Mouse (Mus musculus): ENCODE results near the gene Tmem259.

The Tmem259 gene

DNA sequence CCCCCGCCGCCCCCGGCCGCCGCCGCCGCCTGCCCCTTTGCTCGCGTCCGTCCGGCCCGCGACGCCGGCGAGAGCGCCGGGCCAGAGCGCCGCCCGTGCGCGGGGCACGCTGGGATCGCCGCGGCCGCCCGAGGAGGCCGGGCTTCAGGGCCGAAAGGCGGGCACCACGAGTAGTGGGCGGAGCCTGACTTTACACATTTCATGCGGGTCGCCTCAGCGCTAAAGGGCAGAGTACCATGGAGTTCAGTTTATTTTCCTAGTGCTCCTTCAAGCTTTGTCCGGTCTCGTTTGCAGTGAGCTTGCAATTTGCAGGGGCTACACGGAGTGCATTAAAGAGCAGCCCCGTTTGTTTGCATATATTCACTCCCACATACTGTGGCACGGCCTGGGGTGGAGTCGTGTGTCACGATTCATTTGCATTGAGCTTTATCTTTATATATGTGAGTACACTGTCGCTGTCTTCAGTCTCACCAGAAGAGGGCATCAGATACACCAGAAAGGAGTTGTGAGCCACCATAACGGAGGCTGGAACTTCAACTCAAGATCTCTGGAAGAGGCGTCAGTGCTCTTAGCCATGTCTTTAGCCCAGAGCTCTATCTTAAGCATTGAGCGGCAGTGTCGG is at the start of gene Tmem259:
Gene Tmem259 (minus strand): TSS at position 136 of the 622 bp plus-strand sequence.
- peak; percentile 83 for DNase-seq (ENCODE audit: extremely low spot score, low spot score)

DNA sequence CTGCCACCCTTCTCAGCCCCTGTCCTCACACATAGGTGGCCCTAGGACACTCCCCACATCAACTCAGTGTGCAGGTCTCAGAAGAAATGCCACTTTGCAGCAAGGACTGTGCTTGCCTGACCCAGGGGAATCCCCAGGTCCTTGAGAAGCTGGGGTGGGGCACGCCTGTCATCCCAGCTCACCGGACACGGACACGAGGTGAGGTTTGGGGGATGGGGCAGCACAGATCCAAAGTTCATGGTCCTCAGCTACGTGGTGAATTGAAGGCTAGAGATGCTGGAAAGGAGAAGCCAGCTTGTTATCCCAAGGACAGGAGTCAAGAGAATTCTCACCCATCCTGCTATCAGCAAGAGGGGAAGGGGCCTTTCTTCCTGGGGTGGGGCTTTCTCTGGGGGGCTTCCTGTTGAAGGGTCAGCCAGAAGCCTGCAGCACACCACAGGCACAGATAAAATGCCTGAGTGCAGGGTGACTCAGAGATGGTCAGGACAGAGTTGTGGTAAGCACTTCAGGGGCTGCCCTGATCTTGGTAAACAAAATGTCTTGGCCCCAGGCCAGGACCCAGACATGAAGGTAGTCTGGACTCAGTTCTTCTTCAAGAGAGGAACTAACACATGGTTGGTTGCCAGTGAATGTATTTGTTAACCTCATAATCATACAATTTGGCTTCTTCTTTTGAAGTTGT is 48.8 kb upstream of the Tmem259 start:
- DNase-seq (ENCODE audit: extremely low spot score, low spot score), result no peak

DNA sequence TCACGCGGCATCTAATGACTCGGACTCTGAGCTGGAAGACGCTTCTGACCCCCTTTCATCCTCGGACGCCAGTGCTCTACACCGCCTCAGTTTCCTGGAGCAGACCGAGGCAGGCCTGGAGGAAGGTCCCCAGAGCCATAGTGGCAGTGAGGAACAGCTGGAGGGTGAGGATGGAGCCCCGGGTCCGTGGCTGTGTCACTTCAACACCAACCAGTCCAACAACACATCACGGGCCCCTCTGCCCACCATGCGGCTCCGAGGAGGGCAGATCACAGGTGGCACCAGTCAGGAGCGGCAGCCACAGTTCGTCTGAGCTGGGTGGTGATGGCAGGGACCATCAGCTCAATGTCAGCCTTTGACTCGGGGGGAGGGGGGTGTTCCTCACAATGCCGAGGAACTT is 46.6 kb upstream of the Tmem259 start:
- DNase-seq (ENCODE audit: extremely low spot score, low spot score), result no peak

DNA sequence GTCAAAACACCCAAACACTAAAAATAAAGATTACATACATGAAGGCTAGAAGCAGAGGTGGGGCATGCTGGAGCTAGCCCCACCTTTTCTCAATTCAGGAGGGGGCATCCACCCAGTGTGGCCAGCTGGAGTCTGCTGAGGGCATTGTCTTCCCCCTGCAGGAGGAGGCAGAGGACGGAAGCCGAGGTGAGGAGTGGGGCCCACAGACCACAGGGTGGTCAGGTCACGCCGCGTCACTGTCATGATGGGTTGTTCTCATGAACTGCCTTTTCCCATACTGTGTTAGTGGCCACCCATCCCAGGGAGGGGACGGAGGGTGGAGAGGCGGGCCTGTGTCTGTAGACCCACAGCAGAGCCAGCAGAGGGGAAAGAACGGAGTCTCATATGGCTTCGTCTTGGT is 46.1 kb upstream of the Tmem259 start:
- no peak for DNase-seq (ENCODE audit: extremely low spot score, low spot score)

DNA sequence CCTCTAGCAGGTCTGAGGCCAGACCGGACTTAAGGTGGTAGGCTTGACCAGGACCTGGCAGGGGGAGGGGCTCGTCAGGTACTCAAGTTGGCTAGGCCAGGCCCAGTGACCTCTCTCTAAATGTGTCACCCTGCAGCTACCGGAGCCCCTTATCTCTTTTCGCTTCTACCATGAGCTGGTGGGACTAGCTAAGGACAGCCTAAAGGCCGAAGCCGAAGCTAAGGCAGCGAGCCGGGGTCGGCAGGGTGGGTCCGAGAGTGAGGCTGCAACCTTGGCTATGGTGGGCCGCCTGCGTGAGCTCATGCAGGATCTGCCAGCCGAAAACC is 44.4 kb upstream of the Tmem259 start:
- no peak for DNase-seq (ENCODE audit: extremely low spot score, low spot score)

DNA sequence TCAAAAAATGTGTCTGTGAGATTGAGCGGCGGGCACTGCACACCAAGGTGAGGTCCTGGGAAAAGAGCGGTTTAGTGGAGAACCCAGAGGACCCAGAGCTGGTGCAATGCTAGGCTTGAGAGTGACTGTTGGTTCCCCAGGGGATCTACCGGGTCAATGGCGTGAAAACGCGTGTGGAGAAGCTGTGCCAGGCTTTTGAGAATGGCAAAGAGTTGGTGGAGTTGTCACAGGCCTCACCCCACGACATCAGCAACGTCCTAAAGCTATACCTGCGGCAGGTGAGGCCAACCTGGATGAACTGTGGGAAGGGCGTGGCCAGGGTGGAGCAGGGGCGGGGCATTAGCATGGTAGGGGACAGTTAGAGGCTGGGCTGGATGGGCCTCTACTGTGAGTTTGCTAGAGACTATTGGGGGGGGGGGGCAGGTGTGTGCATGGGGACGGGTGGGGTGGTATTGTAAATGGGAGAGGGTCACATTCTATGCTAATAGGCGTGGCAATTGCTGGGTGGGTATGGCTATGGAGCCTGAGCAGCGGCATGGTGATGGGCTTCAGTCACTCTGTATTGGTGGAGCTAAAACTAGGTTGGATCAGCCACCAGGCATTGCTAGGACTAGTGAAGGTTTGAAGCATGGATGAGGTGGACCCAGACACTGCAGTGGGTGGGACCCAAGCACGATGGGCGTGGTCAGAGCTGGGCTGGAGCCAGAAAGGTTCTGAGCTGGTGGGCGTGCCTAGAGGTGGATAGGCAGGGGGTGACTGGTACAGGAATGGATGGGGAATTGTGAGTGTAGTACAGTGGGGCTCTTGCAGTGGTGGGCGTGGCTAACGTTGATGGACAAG is 43.8 kb upstream of the Tmem259 start:
- DNase-seq (ENCODE audit: extremely low spot score, low spot score), result no peak

DNA sequence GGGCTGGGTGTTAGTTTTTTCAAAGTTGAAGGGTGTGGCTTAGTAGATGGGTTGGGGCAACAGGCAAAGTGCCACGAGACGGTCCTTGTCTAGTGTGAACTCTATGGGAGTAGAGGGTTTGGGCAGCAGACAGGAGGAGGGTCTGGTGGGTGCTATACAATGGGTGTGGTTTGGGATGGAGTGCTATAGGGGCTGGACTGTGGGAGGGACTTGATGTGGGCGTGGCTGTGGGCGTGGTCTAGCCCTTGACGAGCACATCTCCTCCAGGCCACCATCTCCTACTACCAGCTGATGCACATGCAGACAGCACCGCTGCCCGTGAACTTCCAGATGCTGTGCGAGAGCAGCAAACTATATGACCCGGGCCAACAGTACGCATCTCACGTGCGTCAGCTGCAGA is 41.8 kb upstream of the Tmem259 start:
- DNase-seq (ENCODE audit: extremely low spot score, low spot score), result no peak

DNA sequence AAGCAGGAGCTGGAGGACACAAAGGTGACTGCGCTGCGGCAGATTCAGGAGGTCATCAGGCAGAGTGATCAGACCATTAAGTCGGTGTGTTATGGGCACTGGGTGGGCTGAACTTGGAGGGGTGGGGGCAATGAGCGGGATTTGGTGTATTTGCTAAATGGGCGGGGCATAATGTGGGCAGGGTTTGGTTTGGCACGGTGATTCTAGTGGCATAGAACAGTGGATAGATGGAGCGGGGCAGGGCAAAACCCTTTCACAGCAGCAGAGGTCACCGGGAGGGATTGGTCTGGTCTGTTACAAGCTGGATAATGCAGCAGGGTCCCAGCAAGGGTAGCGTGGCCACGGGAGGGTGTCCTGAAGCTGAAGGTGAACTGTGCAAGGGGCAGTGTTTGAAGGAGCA is 41.3 kb upstream of the Tmem259 start:
- no peak for DNase-seq (ENCODE audit: extremely low spot score, low spot score)

DNA sequence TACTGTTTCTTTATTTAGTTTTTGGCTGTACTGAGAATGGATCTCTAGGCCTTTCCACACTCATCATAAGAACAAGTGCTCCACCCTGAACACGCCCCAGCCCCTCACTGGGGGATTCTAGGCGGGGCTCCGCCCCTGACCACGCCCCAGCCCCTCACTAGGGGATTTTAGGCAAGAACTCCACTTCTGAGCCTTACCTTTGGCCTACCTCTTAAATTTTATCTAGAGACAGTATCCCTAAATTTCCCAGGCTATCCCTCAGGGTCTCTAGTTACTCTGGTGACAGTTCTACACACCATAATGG is 40.9 kb upstream of the Tmem259 start:
- no peak for DNase-seq (ENCODE audit: extremely low spot score, low spot score)

DNA sequence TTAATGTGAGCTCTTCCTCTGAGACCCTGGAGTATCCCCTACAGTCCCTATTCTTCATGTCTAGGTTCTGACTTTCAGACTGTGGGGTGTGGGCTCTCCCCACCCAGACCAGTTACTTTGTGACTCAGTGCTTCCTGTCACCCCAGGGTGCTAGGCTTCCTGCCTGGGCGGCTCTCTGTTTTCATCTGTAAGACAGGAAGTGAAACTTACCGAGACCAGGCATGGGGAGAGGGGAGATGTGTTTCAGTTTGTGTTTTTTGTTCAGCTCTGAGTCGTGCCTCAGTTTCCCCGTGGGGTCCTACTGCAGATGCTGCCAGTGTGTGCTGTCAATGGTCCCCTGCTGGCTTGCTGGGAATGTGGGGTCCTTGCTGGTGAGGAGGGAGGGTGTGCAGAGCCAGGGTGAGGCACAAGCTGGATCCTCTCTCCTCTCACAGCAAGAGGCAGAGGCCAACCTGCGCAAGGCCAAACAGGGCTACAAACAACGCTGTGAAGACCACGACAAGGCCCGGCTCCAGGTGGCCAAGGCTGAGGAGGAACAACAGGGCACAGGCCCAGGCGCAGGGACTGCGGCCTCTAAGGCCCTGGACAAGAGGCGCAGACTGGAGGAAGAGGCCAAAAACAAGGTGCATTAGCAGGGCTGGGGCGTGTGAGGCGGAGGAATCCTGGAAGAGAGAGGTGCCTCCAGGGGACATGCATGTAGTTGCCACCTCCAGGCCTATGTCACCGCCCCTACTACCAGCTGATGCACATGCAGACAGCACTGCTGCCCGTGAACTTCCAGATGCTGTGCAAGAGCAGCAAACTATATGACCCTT is 40.3 kb upstream of the Tmem259 start:
- no peak for DNase-seq (ENCODE audit: extremely low spot score, low spot score)

DNA sequence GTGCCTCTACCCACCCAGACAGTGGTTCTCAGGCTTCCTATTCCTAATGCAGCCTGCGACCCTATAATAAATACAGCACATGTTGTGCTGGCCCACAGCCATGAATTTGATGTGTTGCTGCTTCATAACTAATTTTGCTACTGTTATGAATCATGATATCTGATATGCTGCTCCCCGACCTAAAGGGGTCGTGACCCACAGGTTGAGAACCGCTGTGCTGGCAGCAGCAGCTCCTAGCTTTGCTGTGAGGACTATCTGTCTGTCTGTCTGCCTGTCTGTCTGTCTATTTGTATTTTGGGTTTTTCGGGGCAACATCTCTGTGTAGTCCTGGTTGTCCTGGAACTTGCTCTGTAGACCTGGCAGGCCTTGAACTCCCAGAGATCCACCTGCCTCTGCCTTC is 39.6 kb upstream of the Tmem259 start:
- DNase-seq (ENCODE audit: extremely low spot score, low spot score), result no peak

DNA sequence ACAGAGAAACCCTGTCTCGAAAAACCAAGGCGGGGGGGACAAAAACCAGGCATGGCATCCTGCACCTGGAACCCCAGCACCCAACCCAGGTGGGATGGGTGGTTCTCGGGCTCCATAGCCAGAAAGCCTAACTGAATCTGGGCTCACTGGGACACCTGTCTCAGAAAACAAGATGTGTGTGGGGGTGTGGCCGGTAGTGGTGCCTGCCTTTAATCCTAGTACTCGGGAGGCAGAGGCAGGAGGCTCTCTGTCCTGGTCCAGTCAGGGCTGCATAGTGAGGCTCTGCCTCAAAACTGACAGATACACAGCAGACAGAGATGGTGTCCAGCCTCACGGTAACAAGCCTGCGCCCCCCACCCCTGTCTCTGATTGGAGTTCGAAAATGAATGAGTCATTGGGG is 38.7 kb upstream of the Tmem259 start:
- no peak for DNase-seq (ENCODE audit: extremely low spot score, low spot score)

DNA sequence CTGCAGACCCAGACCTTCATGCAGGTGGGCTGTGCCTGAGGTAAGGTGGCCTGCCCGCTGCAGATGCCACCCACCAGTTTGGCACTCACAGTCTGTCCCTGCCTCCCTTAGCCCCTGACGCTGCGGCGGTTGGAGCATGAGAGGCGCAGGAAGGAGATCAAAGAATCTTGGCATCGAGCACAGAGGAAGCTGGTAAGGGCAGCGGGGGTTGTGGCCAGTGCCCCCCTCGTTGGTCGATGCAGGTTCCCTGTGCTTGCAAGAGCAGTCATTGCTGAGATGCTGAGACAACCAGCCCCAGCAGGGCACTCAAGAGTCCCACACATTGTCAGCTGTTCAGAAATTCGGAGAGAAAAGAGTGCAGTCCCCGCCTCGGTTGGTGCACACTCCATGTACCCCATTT is 38.0 kb upstream of the Tmem259 start:
- DNase-seq (ENCODE audit: extremely low spot score, low spot score), result no peak

DNA sequence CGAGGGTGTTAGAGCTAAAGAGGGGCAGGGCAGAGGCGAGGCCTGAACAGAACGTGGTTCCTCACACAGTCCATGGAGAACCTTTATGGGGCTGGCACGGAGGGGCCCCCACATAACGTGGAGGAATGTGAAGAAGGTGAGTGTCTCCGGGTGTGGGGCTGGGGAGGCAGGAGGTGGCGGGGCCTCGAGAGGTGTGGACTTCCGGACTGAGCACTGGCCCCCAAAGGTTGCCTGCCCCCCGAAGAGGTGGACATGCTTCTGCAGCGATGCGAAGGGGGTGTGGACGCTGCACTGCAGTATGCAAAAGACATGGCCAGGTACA is 37.2 kb upstream of the Tmem259 start:
- no peak for DNase-seq (ENCODE audit: extremely low spot score, low spot score)

DNA sequence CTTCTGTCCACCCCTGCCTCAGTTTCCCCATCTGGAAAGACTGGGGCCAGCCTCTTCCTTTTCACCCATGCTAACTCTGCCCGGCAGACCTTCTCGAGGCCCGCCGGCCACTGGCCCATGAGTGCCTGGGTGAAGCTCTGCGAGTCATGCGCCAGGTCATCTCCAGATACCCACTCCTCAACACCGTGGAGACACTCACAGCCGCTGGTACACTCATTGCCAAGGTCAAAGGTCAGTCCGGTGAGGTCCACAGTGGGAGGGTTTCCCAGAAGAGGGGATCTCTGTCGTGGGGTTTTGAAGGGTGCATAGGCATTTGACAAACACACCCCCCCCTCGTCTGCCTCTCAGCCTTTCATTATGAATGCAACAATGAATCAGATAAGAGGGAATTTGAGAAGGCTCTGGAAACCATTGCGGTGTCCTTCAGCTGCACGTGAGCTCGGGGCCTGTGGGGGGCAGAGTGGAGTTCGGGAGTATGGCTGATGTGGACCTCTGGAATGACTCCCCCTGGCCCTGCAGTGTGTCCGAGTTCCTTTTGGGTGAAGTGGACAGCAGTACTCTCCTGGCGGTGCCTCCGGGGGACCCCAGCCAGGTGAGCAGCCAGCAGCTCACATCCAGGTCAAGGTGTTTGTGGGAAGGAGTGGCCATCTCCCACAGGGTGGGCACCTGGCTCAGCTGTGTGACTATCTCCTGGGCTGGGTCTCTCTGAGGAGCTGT is 36.6 kb upstream of the Tmem259 start:
- DNase-seq (ENCODE audit: extremely low spot score, low spot score), result no peak

DNA sequence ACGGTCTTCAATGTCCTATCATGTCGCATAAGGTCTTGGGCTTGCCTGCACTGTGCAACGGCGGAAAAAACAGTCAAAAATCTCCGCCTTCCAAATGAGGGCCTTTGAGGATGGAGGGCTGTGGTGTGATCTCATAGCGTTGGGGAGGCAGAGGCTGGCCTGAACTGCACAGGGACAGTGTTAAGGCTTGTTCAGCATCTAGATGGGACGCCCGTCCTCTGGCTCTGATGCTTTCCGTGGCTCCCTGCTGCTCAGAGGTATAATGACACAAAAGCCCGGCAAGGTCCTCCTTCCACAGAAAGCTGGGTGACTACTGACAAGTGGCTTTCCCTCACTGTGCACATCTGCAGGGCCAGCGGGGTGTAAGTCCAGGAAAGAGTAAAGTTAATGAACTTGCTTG is 36.1 kb upstream of the Tmem259 start:
- DNase-seq (ENCODE audit: extremely low spot score, low spot score), result no peak

DNA sequence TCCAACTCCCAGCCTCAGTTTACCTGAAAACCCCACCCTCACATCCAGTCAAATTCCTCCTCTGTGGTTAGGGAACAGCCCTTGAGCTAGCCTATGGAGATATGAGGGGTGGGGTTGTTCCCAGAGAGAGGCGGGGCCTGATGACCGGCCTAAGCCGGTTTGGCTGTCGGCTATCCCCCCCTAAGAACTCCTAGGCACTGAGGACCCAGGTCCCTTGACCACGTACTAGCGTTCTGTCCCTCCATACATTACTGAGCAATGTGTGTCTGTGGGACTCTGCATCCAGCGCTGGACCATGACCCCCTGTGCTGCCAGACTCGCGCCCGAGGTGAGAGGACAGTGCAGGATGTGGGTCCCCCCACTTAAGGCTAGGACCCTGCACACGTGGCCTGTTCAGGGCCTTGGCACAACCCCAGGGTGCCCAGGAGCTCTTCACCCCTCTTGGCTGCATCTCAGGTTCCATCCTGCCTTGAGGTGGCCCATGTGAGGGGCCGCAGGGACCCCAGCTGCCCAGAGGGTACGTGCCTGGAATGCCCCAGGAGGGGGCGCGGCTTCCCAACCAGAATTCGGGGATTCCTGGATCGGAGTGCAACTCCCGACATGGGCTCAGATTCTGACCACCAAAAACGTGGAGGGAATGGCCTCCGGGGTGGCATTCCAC is 35.5 kb upstream of the Tmem259 start:
- peak; percentile 62 for DNase-seq (ENCODE audit: extremely low spot score, low spot score)

DNA sequence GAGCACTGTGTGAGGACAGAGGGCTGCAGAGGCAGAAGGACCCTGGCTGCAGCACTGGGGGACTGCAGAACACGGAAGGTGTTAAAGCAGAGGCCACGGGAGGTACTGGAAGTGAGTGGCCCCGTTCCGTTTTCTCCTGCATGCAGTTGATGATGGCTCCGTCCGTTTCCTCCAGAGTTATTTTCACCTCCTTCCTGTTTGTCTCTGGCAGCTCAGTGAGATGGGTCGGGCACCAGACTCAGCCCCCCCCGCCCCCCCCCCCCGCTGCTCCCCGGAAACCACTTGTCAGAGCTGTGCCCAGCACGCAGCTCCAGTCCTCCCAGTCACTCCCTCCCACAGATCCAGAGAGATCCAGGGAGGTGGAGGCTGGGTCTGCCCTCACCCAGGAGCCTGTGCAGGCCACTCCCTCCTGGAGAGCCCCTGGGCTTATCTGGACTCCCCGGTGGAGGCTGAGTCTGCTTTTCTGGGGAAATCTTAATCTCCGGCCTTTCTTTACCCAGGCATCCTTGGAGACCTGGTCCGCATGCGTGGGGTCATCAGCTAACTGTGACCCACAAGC is 34.7 kb upstream of the Tmem259 start:
- peak; percentile 53 for DNase-seq (ENCODE audit: extremely low spot score, low spot score)

DNA sequence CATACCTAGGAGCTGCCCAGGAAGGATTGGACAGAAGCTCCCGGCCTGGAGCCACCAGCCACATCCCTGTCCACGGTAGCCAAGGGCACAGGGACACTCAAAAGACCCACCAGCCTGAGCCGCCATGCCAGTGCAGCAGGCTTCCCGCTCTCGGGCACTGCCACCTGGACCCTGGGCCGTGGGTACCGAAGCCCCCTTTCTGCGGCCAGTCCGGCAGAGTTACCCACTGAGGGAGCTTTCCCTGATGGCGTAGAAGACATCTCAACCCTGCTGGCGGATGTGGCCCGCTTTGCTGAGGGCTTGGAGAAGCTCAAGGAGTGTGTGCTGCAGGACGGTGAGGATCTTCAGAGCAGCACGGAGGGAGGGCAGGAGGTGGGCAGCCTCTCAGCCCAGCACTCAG is 33.6 kb upstream of the Tmem259 start:
- DNase-seq (ENCODE audit: extremely low spot score, low spot score), result no peak

DNA sequence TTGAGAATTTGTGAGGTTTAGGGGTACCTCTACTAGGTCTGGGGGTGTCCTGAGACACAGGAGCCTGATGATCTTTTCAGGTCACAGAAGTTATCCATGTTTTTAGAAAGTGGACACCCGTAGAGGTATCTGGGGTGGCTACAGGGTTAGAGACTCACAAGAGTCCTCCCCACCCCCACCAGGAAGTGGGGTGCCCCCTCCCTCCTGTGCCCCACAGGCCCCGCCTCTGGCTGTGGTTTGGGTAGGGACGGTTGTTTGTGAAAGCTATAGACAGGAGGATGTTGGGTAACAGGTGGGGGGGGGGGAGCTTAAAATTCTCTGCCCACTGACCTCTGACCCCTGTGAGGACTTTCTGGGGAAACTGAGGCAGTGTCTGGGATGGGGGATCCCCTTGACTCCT is 33.2 kb upstream of the Tmem259 start:
- no peak for DNase-seq (ENCODE audit: extremely low spot score, low spot score)

DNA sequence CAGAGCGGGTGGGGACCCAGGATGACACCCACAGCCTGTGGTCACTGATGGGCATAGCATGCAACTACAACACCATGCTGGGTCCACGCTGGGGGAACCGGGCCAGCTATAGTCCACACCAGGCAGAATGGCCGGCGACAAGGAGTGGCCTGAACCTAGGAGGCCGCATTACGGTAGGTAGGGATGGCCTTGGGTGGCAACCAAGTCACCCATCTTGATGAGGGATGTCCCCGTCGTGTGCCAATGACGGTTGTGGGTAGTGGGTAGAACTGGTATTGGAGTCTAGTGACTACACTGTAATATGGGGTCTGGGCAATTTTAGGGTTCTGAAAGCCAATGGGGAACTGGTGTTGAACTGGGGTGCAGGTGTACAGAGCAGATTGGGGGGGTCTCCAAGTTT is 32.8 kb upstream of the Tmem259 start:
- no peak for DNase-seq (ENCODE audit: extremely low spot score, low spot score)

All from neural tube, embryonic 10.5 days (tissue).